Comparison of ENCODE assay signal across 18 mouse cellular contexts in genomic region chr11:63040002-63040661, GRCm38 (mm10). TPM values are rescaled to one million over a fixed set of nuclear protein-coding genes. Genes with fewer than 3 reads are reported as not detected.
A peak's percentile ranks its signal among the peaks of the same experiment; 100 is the strongest.
DNase-seq lines count a peak whose midpoint lies in the region; ATAC-seq and TF ChIP-seq lines count a peak whose summit lies in the region.
"Had no signal": no experiment of that assay in that cellular context is flagged by ENCODE, and none has a peak within 500 bp of the region (broad histone marks: within the 10 kb centered on the region; RNA-seq: fewer than 3 reads in every experiment).

No protein-coding gene starts in this region.

- no peak overlapping the region for H3K4me2 ChIP-seq in hindbrain, embryonic 11.5 days (replicated peaks; ENCODE audit: low read depth, low read length)
- no peak overlapping the region for H3K4me2 ChIP-seq in hindbrain, embryonic 13.5 days
- peak overlapping the region; percentile 32 for H3K4me2 ChIP-seq in limb, embryonic 12.5 days
- no peak overlapping the region for H3K4me2 ChIP-seq in lung, postnatal 0 days (replicated peaks; ENCODE audit: low read depth, low read length)
- H3K4me2 ChIP-seq: embryonic facial prominence, embryonic 15.5 days; neural tube, embryonic 12.5 days had no signal

- H3K27ac ChIP-seq in hindbrain, embryonic 11.5 days (ENCODE audit: low read depth, low read length) = 0 out of 2 replicates have a peak overlapping the region, but pooled peaks have one; percentile 27
- H3K27ac ChIP-seq in hindbrain, embryonic 13.5 days = no peak overlapping the region
- peak overlapping the region; percentile 82 for H3K27ac ChIP-seq in limb, embryonic 12.5 days
- no peak overlapping the region for H3K27ac ChIP-seq in lung, postnatal 0 days (ENCODE audit: low read length)
- H3K27ac ChIP-seq: embryonic facial prominence, embryonic 15.5 days; neural tube, embryonic 12.5 days had no signal

- no peaks in the 10 kb centered on the region for H3K9me3 ChIP-seq in hindbrain, embryonic 11.5 days (ENCODE audit: control insufficient read depth, low read length)
- no peaks in the 10 kb centered on the region for H3K9me3 ChIP-seq in hindbrain, embryonic 13.5 days
- no peaks in the 10 kb centered on the region for H3K9me3 ChIP-seq in limb, embryonic 12.5 days
- no peaks in the 10 kb centered on the region for H3K9me3 ChIP-seq in lung, postnatal 0 days (ENCODE audit: low read length)
- H3K9me3 ChIP-seq: embryonic facial prominence, embryonic 15.5 days; neural tube, embryonic 12.5 days had no signal

- H3K4me1 ChIP-seq in hindbrain, embryonic 11.5 days (replicated peaks; ENCODE audit: control insufficient read depth, insufficient read depth, low read length) = 0 out of 2 replicates have a peak, but pooled peaks cover 4% of the 10 kb centered on the region
- H3K4me1 ChIP-seq in hindbrain, embryonic 13.5 days (replicated peaks) = peaks cover 5% of the 10 kb centered on the region; the same call in 1 of the 2 replicates
- peaks cover 14% of the 10 kb centered on the region for H3K4me1 ChIP-seq in limb, embryonic 12.5 days (replicated peaks)
- H3K4me1 ChIP-seq in lung, postnatal 0 days (ENCODE audit: insufficient read depth, low read depth, low read length) = no peaks in the 10 kb centered on the region

- no peak for ATAC-seq in hindbrain, embryonic 11.5 days (ENCODE audit: low FRiP score)
- ATAC-seq in hindbrain, embryonic 13.5 days (ENCODE audit: low FRiP score) = no peak
- ATAC-seq in limb, embryonic 12.5 days (ENCODE audit: insufficient number of reproducible peaks, insufficient read depth, low FRiP score, low TSS enrichment, low read depth) = peak; percentile 59; the same call in 1 of the 2 replicates
- no peak for ATAC-seq in lung, postnatal 0 days
- ATAC-seq: CD4-positive, CD25-positive, alpha-beta regulatory T cell, adult 4 months had no signal

- no peak for TF ChIP-seq EP300 in lung, postnatal 0 days (IDR thresholded peaks at IDR 0.05)

- H3K27me3 ChIP-seq in hindbrain, embryonic 11.5 days (ENCODE audit: control insufficient read depth, insufficient read depth, low read length) = no peaks in the 10 kb centered on the region
- H3K27me3 ChIP-seq in hindbrain, embryonic 13.5 days = no peaks in the 10 kb centered on the region
- no peaks in the 10 kb centered on the region for H3K27me3 ChIP-seq in limb, embryonic 12.5 days
- no peaks in the 10 kb centered on the region for H3K27me3 ChIP-seq in lung, postnatal 0 days (replicated peaks; ENCODE audit: insufficient read depth, low read length)
- H3K27me3 ChIP-seq: embryonic facial prominence, embryonic 15.5 days; neural tube, embryonic 12.5 days had no signal

- intact Hi-C loops in left cerebral cortex, postnatal 36 days (cut with DNase I) = no loop called here

- H3K36me3 ChIP-seq in hindbrain, embryonic 11.5 days (ENCODE audit: control insufficient read depth, insufficient read depth, low read length) = no peaks in the 10 kb centered on the region
- no peaks in the 10 kb centered on the region for H3K36me3 ChIP-seq in hindbrain, embryonic 13.5 days
- no peaks in the 10 kb centered on the region for H3K36me3 ChIP-seq in limb, embryonic 12.5 days
- no peaks in the 10 kb centered on the region for H3K36me3 ChIP-seq in lung, postnatal 0 days (ENCODE audit: insufficient read depth, low read length)
- H3K36me3 ChIP-seq: embryonic facial prominence, embryonic 15.5 days; neural tube, embryonic 12.5 days had no signal

- no peak overlapping the region for H3K9ac ChIP-seq in hindbrain, embryonic 11.5 days (ENCODE audit: low read depth, low read length)
- H3K9ac ChIP-seq in hindbrain, embryonic 13.5 days = no peak overlapping the region
- H3K9ac ChIP-seq in limb, embryonic 12.5 days (replicated peaks) = peak overlapping the region; percentile 8; the same call in 1 of the 2 replicates
- no peak overlapping the region for H3K9ac ChIP-seq in lung, postnatal 0 days (replicated peaks; ENCODE audit: low read depth)
- H3K9ac ChIP-seq: embryonic facial prominence, embryonic 15.5 days; neural tube, embryonic 12.5 days had no signal

- no peak for DNase-seq in hindbrain, embryonic 11.5 days (ENCODE audit: low spot score)
- DNase-seq in R1 (ENCODE audit: low read depth, low spot score) = peak; percentile 79
- DNase-seq in embryo, embryonic 11 days = peak; percentile 42
- no peak for DNase-seq in cerebellum, postnatal 4 days (ENCODE audit: low spot score in 2 of 2)
- DNase-seq in left cerebral cortex, postnatal 36 days (ENCODE audit: low spot score in 2 of 2) = no peak
- DNase-seq in lung, postnatal 0 days (ENCODE audit: low spot score) = no peak
- DNase-seq: adrenal gland, postnatal 36 days; cerebellum, adult 18-20 months; heart, postnatal 10 days; kidney, adult 11 months; liver; midbrain, embryonic 14.5 days; right cerebral cortex, postnatal 14 days had no signal

- TF ChIP-seq CTCF in lung, postnatal 0 days (IDR thresholded peaks at IDR 0.05) = no peak

- WGBS in hindbrain, embryonic 11.5 days = 57% methylated on average over 12 of the region's 12 CpGs
- 46% methylated on average over 12 of the region's 12 CpGs for WGBS in hindbrain, embryonic 13.5 days
- WGBS in limb, embryonic 12.5 days = 38% methylated on average over 12 of the region's 12 CpGs
- WGBS in lung, postnatal 0 days = 57% methylated on average over 12 of the region's 12 CpGs

- no peak overlapping the region for H3K4me3 ChIP-seq in hindbrain, embryonic 11.5 days (ENCODE audit: low read depth, low read length)
- no peak overlapping the region for H3K4me3 ChIP-seq in hindbrain, embryonic 13.5 days
- H3K4me3 ChIP-seq in limb, embryonic 12.5 days (replicated peaks) = no peak overlapping the region
- H3K4me3 ChIP-seq in lung, postnatal 0 days (ENCODE audit: low read depth, low read length) = no peak overlapping the region
- H3K4me3 ChIP-seq: embryonic facial prominence, embryonic 15.5 days; neural tube, embryonic 12.5 days had no signal

RNA-seq across cellular contexts. Expression of gene Tekt3, which starts 21.3 kb away (rescaled TPM):
- 0.12 TPM in 1 of 2 replicates, not detected in the other for polyA plus RNA-seq in hindbrain, embryonic 11.5 days (2014; fragmentation: Nextera tagmentation; extraction: Ambion mirVana)
- polyA plus RNA-seq in hindbrain, embryonic 13.5 days (2015; fragmentation: Nextera tagmentation; extraction: Ambion mirVana) = not detected in 2 replicates
- polyA plus RNA-seq in limb, embryonic 12.5 days (2016; fragmentation: Nextera tagmentation; extraction: Ambion mirVana) = not detected in 2 replicates
- not detected for total RNA-seq in left cerebral cortex, postnatal 36 days (2021)
- 0.55 and 0.79 TPM in 2 replicates for polyA plus RNA-seq in lung, postnatal 0 days (2015; fragmentation: Nextera tagmentation; extraction: Ambion mirVana)
- total RNA-seq: adrenal gland, postnatal 36 days; heart, postnatal 10 days had no signal
- polyA plus RNA-seq: CD4-positive, CD25-positive, alpha-beta regulatory T cell, adult 4 months; midbrain, embryonic 14.5 days; neural tube, embryonic 12.5 days had no signal

Comparison
In these comparisons a context has a peak if more than half of its experiments do, and no peak if none do; other contexts are left out.
1. H3K27ac ChIP-seq: peak in hindbrain, embryonic 11.5 days (single experiment) and limb, embryonic 12.5 days (single experiment); none in hindbrain, embryonic 13.5 days (single experiment) and lung, postnatal 0 days (single experiment).
2. DNase-seq: peak in R1 (single experiment) and embryo, embryonic 11 days (single experiment); none in hindbrain, embryonic 11.5 days (single experiment), cerebellum, postnatal 4 days (0 of 2), left cerebral cortex, postnatal 36 days (0 of 2) and lung, postnatal 0 days (single experiment).